Mouse (Mus musculus): ENCODE measurements at regions not wholly inside any gene's neighbourhood (a gene's known extent, or its start where the extent isn't known, plus 50 kb on each side); places are given as distances from the start of the nearest gene placed in this dataset.

DNA sequence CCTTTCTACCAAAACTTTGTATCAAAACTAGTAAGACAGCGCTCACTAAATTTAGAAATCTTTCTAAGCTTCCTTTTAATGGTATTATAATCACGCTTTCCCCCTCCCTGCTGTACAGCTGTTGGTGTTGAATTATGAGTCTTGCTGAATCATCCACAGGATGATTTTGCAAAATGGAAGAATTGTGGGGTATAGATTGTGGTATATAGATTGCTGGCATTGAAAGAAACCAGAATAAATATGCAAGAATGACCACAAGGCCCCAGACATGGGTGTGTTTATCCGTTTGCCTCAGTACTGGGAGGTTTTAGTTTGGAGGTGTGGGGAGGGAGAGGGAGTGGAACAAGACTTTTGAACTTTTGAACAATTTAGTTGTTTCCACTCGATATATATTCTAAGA, 176.1 kb upstream of the Cdkn2b start:
- TF ChIP-seq POLR2A (IDR thresholded peaks at IDR 0.05; ENCODE audit: insufficient read depth, low read depth, low read length) (no peak), CTCF (IDR thresholded peaks at IDR 0.05; ENCODE audit: insufficient read depth, low read depth, low read length) (no peak)

Measured in olfactory bulb, adult 2 months (tissue).